Mouse (Mus musculus): Measurements from ENCODE around the gene Usp40. TPM values are rescaled to one million over a fixed set of nuclear protein-coding genes. Genes with fewer than 3 reads are reported as not detected.

The Usp40 gene
- total RNA-seq, 2 experiments from 2014 or later: 23.0 to 24.6 TPM

Small RNA genes within 50 kb of the gene (microRNA-seq; reads per million reads assigned to microRNA genes)
- 0 reads per million in 2 experiments for gene Gm25198

Other genes starting within 250 kb of the Usp40 start
- gene Sag, start 204.9 kb downstream of the Usp40 start, total RNA-seq (2021): 1 to 10 TPM; 1.8 to 2.2 TPM
- 100 to 1,000 TPM; 119 to 134 TPM for gene Dgkd, start 155.3 kb downstream of the Usp40 start, total RNA-seq (2021)
- gene Ugt1a10, start 46.8 kb upstream of the Usp40 start, total RNA-seq (2021): not detected
- not detected for gene Ugt1a9, start 62.2 kb upstream of the Usp40 start, total RNA-seq (2021)
- gene Ugt1a8, start 79.3 kb upstream of the Usp40 start, total RNA-seq (2021): not detected
- 1 to 10 TPM; 1.3 TPM for gene Ugt1a7c, start 86.5 kb upstream of the Usp40 start, total RNA-seq (2021)
- gene Ugt1a6b, start 94.7 kb upstream of the Usp40 start, total RNA-seq (2021): under 1 TPM in 1 of 2 experiments, not detected in 1; 0.42 TPM
- under 1 TPM in 1 of 2 experiments, not detected in 1; 0.46 TPM for gene Ugt1a6a, start 126.3 kb upstream of the Usp40 start, total RNA-seq (2021)
- gene Ugt1a5, start 157.5 kb upstream of the Usp40 start, total RNA-seq (2021): not detected
- not detected for gene Ugt1a2, start 192.1 kb upstream of the Usp40 start, total RNA-seq (2021)
- gene Dnajb3, start 197.2 kb upstream of the Usp40 start, total RNA-seq (2021): 1 to 10 TPM; 3.2 to 5.4 TPM
- not detected for gene Ugt1a1, start 203.4 kb upstream of the Usp40 start, total RNA-seq (2021)
- gene Mroh2a, start 218.4 kb upstream of the Usp40 start, total RNA-seq (2021): under 1 TPM; 0.07 to 0.87 TPM

All from layer of hippocampus, postnatal 10 days (tissue).